Mouse (Mus musculus): Measurements from ENCODE around the gene Gm973. TPM values are rescaled to one million over a fixed set of nuclear protein-coding genes. Genes with fewer than 3 reads are reported as not detected.

Gene Gm973
- polyA plus RNA-seq, 1 experiment from 2014 or later: 1.2 TPM

- no peak overlapping the region for H3K4me3 ChIP-seq
- peaks cover 15% of the 10 kb centered on the region for H3K4me1 ChIP-seq
- H3K9me3 ChIP-seq: no peaks in the 10 kb centered on the region
- no peaks in the 10 kb centered on the region for H3K36me3 ChIP-seq (replicated peaks)
- 22% methylated on average over 5 of the region's 5 CpGs for WGBS
- H3K27ac ChIP-seq (replicated peaks): peak overlapping the region; percentile 37; the same call in 1 of the 2 replicates
- H3K27me3 ChIP-seq (replicated peaks; ENCODE audit: low read depth, poor library complexity, severe bottlenecking): no peaks in the 10 kb centered on the region
- DNase-seq (ENCODE audit: low spot score): no peak
These were observed 19.1 kb downstream of the Gm973 start for GRCm38 (mm10) chr1:59534976-59535810.

GRCm38 (mm10) chr1:59538381-59538780 is 22.3 kb downstream of the Gm973 start:
- no peaks in the 10 kb centered on the region for H3K27me3 ChIP-seq (replicated peaks; ENCODE audit: low read depth, poor library complexity, severe bottlenecking)
- 91% methylated on average over 5 of the region's 5 CpGs for WGBS
- H3K4me3 ChIP-seq: no peak overlapping the region
- H3K27ac ChIP-seq (replicated peaks): no peak overlapping the region
- no peaks in the 10 kb centered on the region for H3K36me3 ChIP-seq (replicated peaks)
- H3K9me3 ChIP-seq: no peaks in the 10 kb centered on the region
- peaks cover 29% of the 10 kb centered on the region for H3K4me1 ChIP-seq
- no peak for DNase-seq (ENCODE audit: low spot score)

GRCm38 (mm10) chr1:59540537-59541148 is 24.6 kb downstream of the Gm973 start:
- H3K27ac ChIP-seq (replicated peaks): peak overlapping the region; percentile 60; the same call in 1 of the 2 replicates
- WGBS: 84% methylated on average over 19 of the region's 19 CpGs

GRCm38 (mm10) chr1:59541271-59542020 is 25.4 kb downstream of the Gm973 start:
- Histone ChIP-seq H3K4me3 (no peak overlapping the region), H3K9me3 (no peaks in the 10 kb centered on the region), H3K27ac (replicated peaks) (no peak overlapping the region), H3K4me1 (peaks cover 17% of the 10 kb centered on the region), H3K36me3 (replicated peaks) (no peaks in the 10 kb centered on the region), H3K27me3 (replicated peaks; ENCODE audit: low read depth, poor library complexity, severe bottlenecking) (no peaks in the 10 kb centered on the region; the same call in 1 of the 2 replicates)
- WGBS: 81% methylated on average over 16 of the region's 16 CpGs
- DNase-seq (ENCODE audit: low spot score): no peak

More at GRCm38 (mm10) chr1:59540537-59541148, 24.6 kb downstream of the Gm973 start:
- Histone ChIP-seq H3K9me3 (no peaks in the 10 kb centered on the region), H3K4me3 (no peak overlapping the region), H3K36me3 (replicated peaks) (no peaks in the 10 kb centered on the region), H3K27me3 (replicated peaks; ENCODE audit: low read depth, poor library complexity, severe bottlenecking) (no peaks in the 10 kb centered on the region), H3K4me1 (peaks cover 24% of the 10 kb centered on the region)
- no peak for DNase-seq (ENCODE audit: low spot score)

GRCm38 (mm10) chr1:59542231-59542630 is 26.2 kb downstream of the Gm973 start:
- H3K36me3 ChIP-seq (replicated peaks): no peaks in the 10 kb centered on the region
- H3K4me1 ChIP-seq: peaks cover 17% of the 10 kb centered on the region
- no peak overlapping the region for H3K27ac ChIP-seq (replicated peaks)
- no peaks in the 10 kb centered on the region for H3K9me3 ChIP-seq
- no peak overlapping the region for H3K4me3 ChIP-seq
- 61% methylated on average over 6 of the region's 6 CpGs for WGBS
- H3K27me3 ChIP-seq (replicated peaks; ENCODE audit: low read depth, poor library complexity, severe bottlenecking): no peaks in the 10 kb centered on the region; the same call in 1 of the 2 replicates
- DNase-seq (ENCODE audit: low spot score): no peak

GRCm38 (mm10) chr1:59543911-59544310 is 27.8 kb downstream of the Gm973 start:
- WGBS: 73% methylated on average over 8 of the region's 8 CpGs
- DNase-seq (ENCODE audit: low spot score): no peak

GRCm38 (mm10) chr1:59548486-59548885 is 32.4 kb downstream of the Gm973 start:
- peaks cover 17% of the 10 kb centered on the region for H3K4me1 ChIP-seq
- H3K9me3 ChIP-seq: no peaks in the 10 kb centered on the region
- H3K27ac ChIP-seq (replicated peaks): 0 out of 2 replicates have a peak overlapping the region, but pooled peaks have one; percentile 32
- H3K36me3 ChIP-seq (replicated peaks): no peaks in the 10 kb centered on the region
- H3K27me3 ChIP-seq (replicated peaks; ENCODE audit: low read depth, poor library complexity, severe bottlenecking): peaks cover 16% of the 10 kb centered on the region
- 90% methylated on average over 5 of the region's 5 CpGs for WGBS
- no peak for DNase-seq (ENCODE audit: low spot score)
- no peak overlapping the region for H3K4me3 ChIP-seq

More at GRCm38 (mm10) chr1:59543911-59544310, 27.8 kb downstream of the Gm973 start:
- H3K4me1 ChIP-seq: peaks cover 22% of the 10 kb centered on the region
- H3K27ac ChIP-seq (replicated peaks): no peak overlapping the region
- H3K9me3 ChIP-seq: no peaks in the 10 kb centered on the region
- no peaks in the 10 kb centered on the region for H3K36me3 ChIP-seq (replicated peaks)
- peaks cover 6% of the 10 kb centered on the region; the same call in 1 of the 2 replicates for H3K27me3 ChIP-seq (replicated peaks; ENCODE audit: low read depth, poor library complexity, severe bottlenecking)
- H3K4me3 ChIP-seq: no peak overlapping the region

GRCm38 (mm10) chr1:59549036-59549675 is 33.1 kb downstream of the Gm973 start:
- Histone ChIP-seq H3K4me1 (peaks cover 19% of the 10 kb centered on the region), H3K36me3 (replicated peaks) (no peaks in the 10 kb centered on the region), H3K4me3 (no peak overlapping the region), H3K9me3 (no peaks in the 10 kb centered on the region), H3K27me3 (replicated peaks; ENCODE audit: low read depth, poor library complexity, severe bottlenecking) (peaks cover 16% of the 10 kb centered on the region), H3K27ac (replicated peaks) (peak overlapping the region; percentile 32; the same call in 1 of the 2 replicates)
- no peak for DNase-seq (ENCODE audit: low spot score)
- 65% methylated on average over 7 of the region's 7 CpGs for WGBS

- WGBS: 79% methylated on average over 6 of the region's 6 CpGs
- H3K27ac ChIP-seq (replicated peaks): no peak overlapping the region
- H3K27me3 ChIP-seq (replicated peaks; ENCODE audit: low read depth, poor library complexity, severe bottlenecking): peaks cover 16% of the 10 kb centered on the region
- H3K36me3 ChIP-seq (replicated peaks): no peaks in the 10 kb centered on the region
- peaks cover 19% of the 10 kb centered on the region for H3K4me1 ChIP-seq
- DNase-seq (ENCODE audit: low spot score): no peak
- H3K4me3 ChIP-seq: no peak overlapping the region
- H3K9me3 ChIP-seq: no peaks in the 10 kb centered on the region
These were observed 34.2 kb downstream of the Gm973 start for GRCm38 (mm10) chr1:59550227-59550626.

GRCm38 (mm10) chr1:59550996-59551395 is 34.9 kb downstream of the Gm973 start:
- Histone ChIP-seq H3K4me1 (peaks cover 19% of the 10 kb centered on the region), H3K27ac (replicated peaks) (no peak overlapping the region), H3K27me3 (replicated peaks; ENCODE audit: low read depth, poor library complexity, severe bottlenecking) (peaks cover 16% of the 10 kb centered on the region), H3K9me3 (no peaks in the 10 kb centered on the region), H3K36me3 (replicated peaks) (no peaks in the 10 kb centered on the region), H3K4me3 (no peak overlapping the region)
- 65% methylated on average over 11 of the region's 11 CpGs for WGBS
- no peak for DNase-seq (ENCODE audit: low spot score)

- no peaks in the 10 kb centered on the region for H3K9me3 ChIP-seq
- no peak for DNase-seq (ENCODE audit: low spot score)
- H3K27ac ChIP-seq (replicated peaks): no peak overlapping the region
- 53% methylated on average over 5 of the region's 5 CpGs for WGBS
- no peaks in the 10 kb centered on the region for H3K36me3 ChIP-seq (replicated peaks)
- no peak overlapping the region for H3K4me3 ChIP-seq
- peaks cover 10% of the 10 kb centered on the region for H3K27me3 ChIP-seq (replicated peaks; ENCODE audit: low read depth, poor library complexity, severe bottlenecking)
- peaks cover 16% of the 10 kb centered on the region for H3K4me1 ChIP-seq
These were observed 37.6 kb downstream of the Gm973 start for GRCm38 (mm10) chr1:59553708-59554107.

- no peak overlapping the region for H3K4me3 ChIP-seq
- whole genome bisulfite sequencing: 76% methylated on average over 2 of the region's 2 CpGs
These were observed 47.5 kb downstream of the Gm973 start for GRCm38 (mm10) chr1:59563581-59563980.

More at GRCm38 (mm10) chr1:59563581-59563980, 47.5 kb downstream of the Gm973 start:
- no peak for DNase-seq (ENCODE audit: low spot score)
- peaks cover 10% of the 10 kb centered on the region for H3K4me1 ChIP-seq
- peaks cover 5% of the 10 kb centered on the region; the same call in 1 of the 2 replicates for H3K9me3 ChIP-seq
- H3K27ac ChIP-seq (replicated peaks): no peak overlapping the region
- no peaks in the 10 kb centered on the region for H3K27me3 ChIP-seq (replicated peaks; ENCODE audit: low read depth, poor library complexity, severe bottlenecking)
- H3K36me3 ChIP-seq (replicated peaks): no peaks in the 10 kb centered on the region; the same call in 1 of the 2 replicates

All from embryonic facial prominence, embryonic 10.5 days (tissue).